Mouse (Mus musculus): ENCODE results near the gene Utp11. TPM values are rescaled to one million over a fixed set of nuclear protein-coding genes. Genes with fewer than 3 reads are reported as not detected.
"Not testable (repeated sequence)": the region's sequence is repeated elsewhere in the genome, so short reads cannot be mapped to it uniquely, and the experiment has no call there.

Gene Utp11
- polyA plus RNA-seq, 1 experiment from 2014 or later: 37.4 TPM

DNA sequence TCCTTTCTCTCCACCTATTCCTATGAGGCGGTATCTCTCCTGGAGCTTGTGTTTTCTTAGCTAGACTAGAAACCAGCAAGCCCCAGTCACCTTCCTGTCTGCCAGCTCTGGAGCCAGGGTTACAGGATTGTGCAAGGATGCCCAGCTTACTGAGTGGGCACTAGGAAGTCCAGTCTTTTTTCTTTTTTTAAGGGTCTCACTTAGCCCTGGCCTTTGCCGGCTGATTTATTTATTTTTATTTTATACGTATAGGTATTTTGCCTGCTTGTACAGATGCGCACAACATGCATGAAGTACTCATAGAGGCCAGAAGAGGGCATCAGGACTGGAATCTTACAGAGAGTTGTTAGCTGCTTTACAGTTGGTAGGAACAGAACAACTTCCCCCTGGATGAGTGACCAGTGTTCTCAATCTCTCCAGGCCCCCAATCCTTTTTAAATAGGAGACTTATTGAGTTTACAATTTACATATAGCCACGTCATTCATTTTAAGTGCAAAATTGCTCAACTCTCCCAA, 17.4 kb upstream of the Utp11 start:
- Histone ChIP-seq H3K36me3 (ENCODE audit: insufficient read depth, low read length) (no peaks in the 10 kb centered on the region), H3K4me1 (ENCODE audit: insufficient read depth, low read depth, low read length) (peaks cover 9% of the 10 kb centered on the region), H3K4me3 (ENCODE audit: low read depth, low read length) (no peak overlapping the region), H3K9ac (replicated peaks; ENCODE audit: low read depth) (no peak overlapping the region), H3K27ac (ENCODE audit: low read length) (no peak overlapping the region), H3K27me3 (replicated peaks; ENCODE audit: insufficient read depth, low read length) (no peaks in the 10 kb centered on the region), H3K4me2 (replicated peaks; ENCODE audit: low read depth, low read length) (no peak overlapping the region), H3K9me3 (ENCODE audit: low read length) (no peaks in the 10 kb centered on the region)
- WGBS: 7% methylated on average over 5 of the region's 5 CpGs
- TF ChIP-seq CTCF (IDR thresholded peaks at IDR 0.05) (peak; percentile 76), EP300 (IDR thresholded peaks at IDR 0.05) (no peak)
- ATAC-seq (no peak), DNase-seq (ENCODE audit: low spot score) (peak; percentile 74)

DNA sequence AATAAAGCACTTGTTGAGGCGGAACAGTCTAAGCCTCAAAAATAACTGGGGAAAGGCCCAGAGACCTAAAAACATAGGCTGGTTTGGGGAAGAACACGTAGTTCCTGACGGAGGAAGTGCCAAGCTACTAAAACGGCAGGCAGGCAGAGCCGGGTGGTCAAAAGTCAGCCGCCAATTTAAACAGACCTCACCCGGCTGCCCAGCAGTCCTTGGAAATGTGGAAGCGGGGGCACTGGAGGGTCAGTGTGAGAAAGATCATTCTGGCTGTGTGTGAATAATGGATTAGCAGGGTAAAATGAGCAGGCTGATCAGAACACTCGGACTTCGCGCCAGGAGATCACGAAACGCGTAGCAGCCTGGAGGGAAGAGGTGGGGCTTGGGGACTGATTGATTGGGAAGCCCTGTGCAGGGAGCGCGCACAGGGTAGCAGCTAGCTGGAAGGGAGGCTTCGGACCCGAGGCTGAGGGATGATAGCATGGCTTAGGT, 16.6 kb upstream of the Utp11 start:
- H3K36me3 ChIP-seq (ENCODE audit: insufficient read depth, low read length): no peaks in the 10 kb centered on the region
- H3K4me1 ChIP-seq (ENCODE audit: insufficient read depth, low read depth, low read length): peaks cover 3% of the 10 kb centered on the region; the same call in 1 of the 2 replicates
- peak overlapping the region; percentile 88 for H3K27ac ChIP-seq (ENCODE audit: low read length)
- DNase-seq (ENCODE audit: low spot score): peak; percentile 53
- peak overlapping the region; percentile 74 for H3K4me2 ChIP-seq (replicated peaks; ENCODE audit: low read depth, low read length)
- H3K4me3 ChIP-seq (ENCODE audit: low read depth, low read length): no peak overlapping the region
- no peak overlapping the region for H3K9ac ChIP-seq (replicated peaks; ENCODE audit: low read depth)
- TF ChIP-seq CTCF (IDR thresholded peaks at IDR 0.05) (no peak), EP300 (IDR thresholded peaks at IDR 0.05) (no peak)
- no peaks in the 10 kb centered on the region for H3K27me3 ChIP-seq (replicated peaks; ENCODE audit: insufficient read depth, low read length)
- ATAC-seq: no peak
- 3% methylated on average over 18 of the region's 18 CpGs for WGBS
- no peaks in the 10 kb centered on the region for H3K9me3 ChIP-seq (ENCODE audit: low read length)

- H3K4me2 ChIP-seq (replicated peaks; ENCODE audit: low read depth, low read length): peak overlapping the region; percentile 74
Observed at GRCm38 (mm10) chr4:124708518-124709477, 15.4 kb upstream of the Utp11 start.

GRCm38 (mm10) chr4:124708200-124708517, 14.8 kb upstream of the Utp11 start:
- peak overlapping the region; percentile 88 for H3K27ac ChIP-seq (ENCODE audit: low read length)
- 12% methylated on average over 1 of the region's 1 CpGs for WGBS
- H3K4me2 ChIP-seq (replicated peaks; ENCODE audit: low read depth, low read length): peak overlapping the region; percentile 74; the same call in 1 of the 2 replicates
- H3K27me3 ChIP-seq (replicated peaks; ENCODE audit: insufficient read depth, low read length); H3K36me3 ChIP-seq (ENCODE audit: insufficient read depth, low read length); DNase-seq (ENCODE audit: low spot score); ATAC-seq; H3K9me3 ChIP-seq (ENCODE audit: low read length); H3K4me3 ChIP-seq (ENCODE audit: low read depth, low read length); H3K9ac ChIP-seq (replicated peaks; ENCODE audit: low read depth): not testable (repeated sequence)
- peaks cover 21% of the 10 kb centered on the region; the same call in 1 of the 2 replicates for H3K4me1 ChIP-seq (ENCODE audit: insufficient read depth, low read depth, low read length)

More at GRCm38 (mm10) chr4:124708518-124709477, 15.4 kb upstream of the Utp11 start:
- TF ChIP-seq EP300 (IDR thresholded peaks at IDR 0.05): 0 out of 2 replicates have a peak, but pooled peaks have one; percentile 48
- TF ChIP-seq CTCF (IDR thresholded peaks at IDR 0.05): peak; percentile 57
- H3K36me3 ChIP-seq (ENCODE audit: insufficient read depth, low read length): no peaks in the 10 kb centered on the region
- H3K4me3 ChIP-seq (ENCODE audit: low read depth, low read length): peak overlapping the region; percentile 45
- peak overlapping the region; percentile 88 for H3K27ac ChIP-seq (ENCODE audit: low read length)
- H3K9me3 ChIP-seq (ENCODE audit: low read length): no peaks in the 10 kb centered on the region
- peak; percentile 91 for ATAC-seq
- DNase-seq (ENCODE audit: low spot score): peak; percentile 96
- no peaks in the 10 kb centered on the region for H3K27me3 ChIP-seq (replicated peaks; ENCODE audit: insufficient read depth, low read length)
- H3K9ac ChIP-seq (replicated peaks; ENCODE audit: low read depth): 0 out of 2 replicates have a peak overlapping the region, but pooled peaks have one; percentile 26
- under 1% methylated on average over 38 of the region's 41 CpGs for WGBS
- peaks cover 15% of the 10 kb centered on the region; the same call in 1 of the 2 replicates for H3K4me1 ChIP-seq (ENCODE audit: insufficient read depth, low read depth, low read length)

DNA sequence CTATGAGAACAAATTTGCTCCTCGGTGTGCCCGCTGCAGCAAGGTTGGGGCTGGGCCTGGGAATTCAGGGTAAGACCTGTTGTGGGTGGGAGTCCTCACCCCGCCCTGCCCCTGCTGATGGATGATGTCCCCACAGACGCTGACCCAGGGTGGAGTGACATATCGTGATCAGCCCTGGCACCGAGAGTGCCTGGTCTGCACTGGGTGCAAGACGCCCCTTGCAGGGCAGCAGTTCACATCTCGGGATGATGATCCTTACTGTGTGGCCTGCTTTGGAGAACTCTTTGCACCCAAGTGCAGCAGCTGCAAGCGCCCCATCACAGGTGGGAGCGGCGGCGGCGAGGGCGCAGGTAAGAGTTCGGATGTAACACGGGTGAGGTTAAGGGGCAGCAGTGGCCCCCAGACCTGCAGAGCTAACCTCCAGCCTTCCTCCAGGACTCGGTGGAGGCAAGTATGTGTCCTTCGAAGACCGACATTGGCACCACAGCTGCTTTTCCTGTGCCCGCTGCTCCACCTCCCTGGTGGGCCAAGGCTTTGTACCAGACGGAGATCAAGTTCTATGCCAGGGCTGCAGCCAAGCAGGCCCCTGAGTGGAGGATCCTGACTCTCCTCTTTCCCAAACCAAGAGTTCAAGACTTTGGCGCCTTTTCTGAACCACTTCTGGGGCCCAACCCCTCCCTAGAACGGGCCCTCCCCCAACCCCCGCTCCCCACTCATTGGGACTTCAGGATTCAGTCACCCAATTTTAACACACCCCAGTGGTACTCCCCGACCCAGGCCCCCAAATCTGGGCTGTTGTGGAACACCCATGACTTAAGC, 14.2 kb upstream of the Utp11 start:
- not testable (repeated sequence) for H3K4me2 ChIP-seq (replicated peaks; ENCODE audit: low read depth, low read length); DNase-seq (ENCODE audit: low spot score); H3K4me3 ChIP-seq (ENCODE audit: low read depth, low read length); H3K9ac ChIP-seq (replicated peaks; ENCODE audit: low read depth); H3K27ac ChIP-seq (ENCODE audit: low read length); H3K27me3 ChIP-seq (replicated peaks; ENCODE audit: insufficient read depth, low read length); H3K9me3 ChIP-seq (ENCODE audit: low read length); H3K36me3 ChIP-seq (ENCODE audit: insufficient read depth, low read length); ATAC-seq
- peaks cover 21% of the 10 kb centered on the region; the same call in 1 of the 2 replicates for H3K4me1 ChIP-seq (ENCODE audit: insufficient read depth, low read depth, low read length)
- WGBS: 88% methylated on average over 22 of the region's 25 CpGs
